Mouse (Mus musculus) heart, adult 8-10 months (tissue): ENCODE measurements around the gene Zfp369. TPM values are rescaled to one million over a fixed set of nuclear protein-coding genes. Genes with fewer than 3 reads are reported as not detected.

Experiments
- total RNA-seq, 4 experiments: library from RNA; stranded (reverse); gene quantifications; 2 replicates each; pipeline ENCODE4 v1.2.4; 2022

The Zfp369 gene
- total RNA-seq, 4 experiments from 2014 or later, result 20.1 to 26.1 (median 21.2) TPM

Other genes starting within 250 kb of the Zfp369 start
- gene Spata31d1c, start 245.8 kb upstream of the Zfp369 start, total RNA-seq, result not detected
- gene Prss47, start 226.1 kb upstream of the Zfp369 start, total RNA-seq, result not detected
- 10 to 100 TPM; 11.7 to 14.3 (median 13.0) TPM for gene Mfsd14b, start 165.8 kb upstream of the Zfp369 start, total RNA-seq
- gene Olfr465-ps1, start 140.7 kb upstream of the Zfp369 start, total RNA-seq, result not detected
- not detected for gene Olfr466, start 128.6 kb upstream of the Zfp369 start, total RNA-seq
- gene Nlrp4f, start 72.8 kb upstream of the Zfp369 start, total RNA-seq, result not detected
- gene Gm10775, start 19.3 kb upstream of the Zfp369 start, total RNA-seq, result not detected
- not detected for gene Gm10139, start 233.9 kb downstream of the Zfp369 start, total RNA-seq